In the genomic region with DNA sequence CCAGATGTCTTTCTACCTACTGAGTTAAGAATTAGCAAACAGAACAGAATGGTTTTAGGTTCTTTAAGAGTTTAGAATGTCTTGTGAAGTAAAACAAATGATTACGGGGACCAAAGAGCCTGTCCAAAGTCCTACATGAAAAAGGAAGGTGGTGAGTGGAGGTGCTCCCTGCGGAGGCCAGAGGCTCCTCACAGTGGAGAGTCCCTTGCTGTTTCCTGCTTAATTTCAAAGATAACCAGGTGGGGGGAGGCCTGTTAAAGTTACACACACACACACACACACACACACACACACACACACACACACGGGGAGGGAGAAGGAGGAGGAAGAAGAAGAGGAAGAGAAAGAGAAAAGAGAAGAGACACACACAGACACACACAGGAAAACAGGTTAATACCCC, we compare ENCODE assay signal across 13 mouse cellular contexts.
DNase-seq lines count a peak whose midpoint lies in the region; ATAC-seq lines count a peak whose summit lies in the region.
"Had no signal": no experiment of that assay in that cellular context is flagged by ENCODE, and none has a peak within 500 bp of the region (broad histone marks: within the 10 kb centered on the region; RNA-seq: fewer than 3 reads in every experiment).

No protein-coding gene starts in this region.

- ATAC-seq in heart, embryonic 13.5 days (ENCODE audit: extremely low read depth, insufficient number of reproducible peaks, low FRiP score, low TSS enrichment) = no peak
- ATAC-seq in forebrain, embryonic 15.5 days (replicated peaks) = no peak
- peak; percentile 20; the same call in 1 of the 2 replicates for ATAC-seq in megakaryocyte progenitor cell, adult 5-6 weeks (replicated peaks; ENCODE audit: poor library complexity)
- ATAC-seq: inflammation-experienced regulatory T-cells, adult 6 months had no signal

- 23% methylated on average over 3 of the region's 3 CpGs for WGBS in heart, embryonic 13.5 days
- 23% methylated on average over 3 of the region's 3 CpGs for WGBS in forebrain, embryonic 15.5 days

- H3K9ac ChIP-seq in heart, embryonic 13.5 days = no peak overlapping the region
- no peak overlapping the region for H3K9ac ChIP-seq in forebrain, embryonic 15.5 days (replicated peaks)

- H3K4me1 ChIP-seq in heart, embryonic 13.5 days = peaks cover 33% of the 10 kb centered on the region
- peaks cover 25% of the 10 kb centered on the region for H3K4me1 ChIP-seq in forebrain, embryonic 15.5 days

- intact Hi-C loops in heart, postnatal 36 days (cut with DNase I) = loop anchor here (2.0 kb wide), 1 partner anchor 40 kb away; no protein-coding TSS in a partner anchor

- H3K36me3 ChIP-seq in heart, embryonic 13.5 days = no peaks in the 10 kb centered on the region
- H3K36me3 ChIP-seq in forebrain, embryonic 15.5 days = no peaks in the 10 kb centered on the region
- H3K36me3 ChIP-seq in splenic B cell, adult 2 months (ENCODE audit: control insufficient read depth, insufficient read depth, low read length, poor library complexity, severe bottlenecking) = no peaks in the 10 kb centered on the region

- no peak overlapping the region for H3K4me3 ChIP-seq in heart, embryonic 13.5 days
- H3K4me3 ChIP-seq in forebrain, embryonic 15.5 days = no peak overlapping the region

- DNase-seq in heart, postnatal 36 days = no peak
- DNase-seq in splenic B cell, adult 2 months (ENCODE audit: low read depth, low spot score) = peak; percentile 2
- no peak for DNase-seq in gastrocnemius, postnatal 4 days (ENCODE audit: low spot score in 2 of 2)
- DNase-seq in frontal cortex, postnatal 14 days (ENCODE audit: low spot score in 2 of 2) = no peak
- DNase-seq in spleen, adult 12 weeks (ENCODE audit: low spot score) = no peak
- DNase-seq: heart, adult 18-20 months; lung, adult 2 months; right cerebral cortex, adult 18-20 months; thymus, adult 18-20 months had no signal

- 0 out of 2 replicates have a peak overlapping the region, but pooled peaks have one; percentile 16 for H3K27ac ChIP-seq in heart, embryonic 13.5 days (replicated peaks)
- peak overlapping the region; percentile 86 for H3K27ac ChIP-seq in forebrain, embryonic 15.5 days (replicated peaks)

- no peaks in the 10 kb centered on the region for H3K9me3 ChIP-seq in heart, embryonic 13.5 days
- no peaks in the 10 kb centered on the region for H3K9me3 ChIP-seq in forebrain, embryonic 15.5 days

- H3K27me3 ChIP-seq in heart, embryonic 13.5 days (replicated peaks) = no peaks in the 10 kb centered on the region
- H3K27me3 ChIP-seq in forebrain, embryonic 15.5 days = no peaks in the 10 kb centered on the region
- H3K27me3 ChIP-seq in splenic B cell, adult 2 months (ENCODE audit: control insufficient read depth, insufficient read depth, low read length, poor library complexity, severe bottlenecking) = no peaks in the 10 kb centered on the region

- H3K4me2 ChIP-seq in heart, embryonic 13.5 days = no peak overlapping the region
- H3K4me2 ChIP-seq in forebrain, embryonic 15.5 days (replicated peaks) = no peak overlapping the region
